Mouse (Mus musculus) C2C12 (cell line): ENCODE results near the gene Rars.

Experiments used
- CEBPB ChIP-seq: IDR thresholded peaks from one replicate; pipeline ENCODE4 v1.6.1; 2011; ENCODE audit warnings: low read depth, mild to moderate bottlenecking, control low read depth, moderate library complexity
- CTCF ChIP-seq: IDR thresholded peaks from one replicate; pipeline ENCODE4 v1.5.1; 2011; ENCODE audit not compliant: control insufficient read depth, insufficient read depth, insufficient read length
- FOSL1 ChIP-seq: IDR thresholded peaks from one replicate; pipeline ENCODE4 v1.8.0; 2011; ENCODE audit warnings: mild to moderate bottlenecking, low read length; ENCODE audit not compliant: poor library complexity, insufficient read depth, severe bottlenecking
- MAX ChIP-seq: IDR thresholded peaks from one replicate; pipeline ENCODE4 v1.6.1; 2011; ENCODE audit warnings: mild to moderate bottlenecking, control low read depth
- MYOD1 ChIP-seq: IDR thresholded peaks from one replicate; pipeline ENCODE4 v1.6.1; 2011; ENCODE audit warnings: low read depth; ENCODE audit not compliant: control insufficient read depth, insufficient read length
- MYOG ChIP-seq: IDR thresholded peaks from one replicate; pipeline ENCODE4 v1.6.1; 2011; ENCODE audit not compliant: control insufficient read depth, insufficient read length; ENCODE audit errors: extremely low read depth
- USF1 ChIP-seq: IDR thresholded peaks from one replicate; pipeline ENCODE4 v1.6.1; 2011; ENCODE audit warnings: low read depth, mild to moderate bottlenecking, control low read depth, moderate library complexity

- no peak for TF ChIP-seq USF1
- TF ChIP-seq CTCF = no peak
- TF ChIP-seq MAX = no peak
- TF ChIP-seq CEBPB = no peak
- TF ChIP-seq MYOD1 = no peak
- TF ChIP-seq MYOG = no peak
- no peak for TF ChIP-seq FOSL1
Measured at GRCm38 (mm10) chr11:35766845-35767244, 67.5 kb downstream of the Rars start.
